Mouse (Mus musculus): ENCODE data around the gene Mrpl12.

GRCm38 (mm10) chr11:120442765-120443280 lies 41.6 kb upstream of the Mrpl12 start:
- TF ChIP-seq TBP (conservative IDR thresholded peaks at IDR 0.05; ENCODE audit: low read depth, low read length): no peak
- TF ChIP-seq POLR2A (IDR thresholded peaks at IDR 0.05; ENCODE audit: low read depth, low read length): no peak
- no peak for TF ChIP-seq MAFK (IDR thresholded peaks at IDR 0.05; ENCODE audit: insufficient replicate concordance, low read length)
- peak; percentile 41 to 53; a peak in 3 of 4 replicates for TF ChIP-seq CTCF (conservative IDR thresholded peaks at IDR 0.05 in 1 of 2, IDR thresholded peaks at IDR 0.05 in 1 of 2; ENCODE audit: low read depth in 2 of 2, low read length in 2 of 2)
- TF ChIP-seq CHD2 (IDR thresholded peaks at IDR 0.05; ENCODE audit: low read length): no peak
- TF ChIP-seq ZC3H11A (IDR thresholded peaks at IDR 0.05; ENCODE audit: low read depth, low read length): no peak
- no peak for TF ChIP-seq HCFC1 (IDR thresholded peaks at IDR 0.05; ENCODE audit: low read depth, low read length)
